Mouse (Mus musculus): Measurements from ENCODE around the gene Gm10961. TPM values are rescaled to one million over a fixed set of nuclear protein-coding genes. Genes with fewer than 3 reads are reported as not detected.
A peak's percentile ranks its signal among the peaks of the same experiment; 100 is the strongest.

Gm10961 gene
- polyA plus RNA-seq (2014; fragmentation: Nextera tagmentation; extraction: Ambion mirVana) = not detected in 2 replicates

GRCm38 (mm10) chr3:107630682-107631522 lies at the start of gene Gm10961:
Gene Gm10961 (plus strand): TSS chr3:107631322.
- Histone ChIP-seq H3K27me3 (ENCODE audit: control insufficient read depth, insufficient read depth, low read length) (no peaks in the 10 kb centered on the region), H3K36me3 (ENCODE audit: control insufficient read depth, insufficient read depth, low read length) (peaks cover 19% of the 10 kb centered on the region), H3K27ac (ENCODE audit: low read length) (peak within 1 kb of the TSS; percentile 86), H3K9ac (replicated peaks; ENCODE audit: low read depth, low read length) (peak within 1 kb of the TSS; percentile 71), H3K9me3 (ENCODE audit: control insufficient read depth, low read depth, low read length) (no peaks in the 10 kb centered on the region), H3K4me1 (ENCODE audit: control insufficient read depth, insufficient read depth, low read length) (0 out of 2 replicates have a peak, but pooled peaks cover 9% of the 10 kb centered on the region), H3K4me2 (replicated peaks; ENCODE audit: low read depth, low read length) (peak within 1 kb of the TSS; percentile 68), H3K4me3 (ENCODE audit: low read depth, low read length) (peak within 1 kb of the TSS; percentile 67)
- WGBS = under 1% methylated on average over 48 of the region's 48 CpGs
- ATAC-seq (ENCODE audit: insufficient number of reproducible peaks, insufficient read depth, low FRiP score, low read depth) = peak; percentile 55

- H3K4me2 ChIP-seq (replicated peaks; ENCODE audit: low read depth, low read length) = peak overlapping the region; percentile 42
- H3K9me3 ChIP-seq (ENCODE audit: control insufficient read depth, low read depth, low read length) = no peaks in the 10 kb centered on the region
- no peak overlapping the region for H3K9ac ChIP-seq (replicated peaks; ENCODE audit: low read depth, low read length)
- H3K36me3 ChIP-seq (ENCODE audit: control insufficient read depth, insufficient read depth, low read length) = no peaks in the 10 kb centered on the region
- no peak overlapping the region for H3K27ac ChIP-seq (ENCODE audit: low read length)
- 2% methylated on average over 18 of the region's 18 CpGs for WGBS
- peak overlapping the region; percentile 25; the same call in 1 of the 2 replicates for H3K4me3 ChIP-seq (ENCODE audit: low read depth, low read length)
- no peak for ATAC-seq (ENCODE audit: insufficient number of reproducible peaks, insufficient read depth, low FRiP score, low read depth)
- H3K27me3 ChIP-seq (ENCODE audit: control insufficient read depth, insufficient read depth, low read length) = peaks cover 63% of the 10 kb centered on the region
- H3K4me1 ChIP-seq (ENCODE audit: control insufficient read depth, insufficient read depth, low read length) = 0 out of 2 replicates have a peak, but pooled peaks cover 6% of the 10 kb centered on the region
Measured at GRCm38 (mm10) chr3:107582130-107582874, 48.8 kb upstream of the Gm10961 start.

- Histone ChIP-seq H3K27me3 (ENCODE audit: control insufficient read depth, insufficient read depth, low read length) (peaks cover 69% of the 10 kb centered on the region), H3K9me3 (ENCODE audit: control insufficient read depth, low read depth, low read length) (no peaks in the 10 kb centered on the region), H3K4me1 (ENCODE audit: control insufficient read depth, insufficient read depth, low read length) (0 out of 2 replicates have a peak, but pooled peaks cover 6% of the 10 kb centered on the region), H3K27ac (ENCODE audit: low read length) (no peak overlapping the region), H3K36me3 (ENCODE audit: control insufficient read depth, insufficient read depth, low read length) (no peaks in the 10 kb centered on the region), H3K4me3 (ENCODE audit: low read depth, low read length) (peak overlapping the region; percentile 25), H3K4me2 (replicated peaks; ENCODE audit: low read depth, low read length) (peak overlapping the region; percentile 42), H3K9ac (replicated peaks; ENCODE audit: low read depth, low read length) (no peak overlapping the region)
- ATAC-seq (ENCODE audit: insufficient number of reproducible peaks, insufficient read depth, low FRiP score, low read depth) = no peak
- under 1% methylated on average over 65 of the region's 65 CpGs for WGBS
Measured at GRCm38 (mm10) chr3:107582875-107583767, 48.0 kb upstream of the Gm10961 start.

- 0 out of 2 replicates have a peak, but pooled peaks cover 6% of the 10 kb centered on the region for H3K4me1 ChIP-seq (ENCODE audit: control insufficient read depth, insufficient read depth, low read length)
- no peaks in the 10 kb centered on the region for H3K36me3 ChIP-seq (ENCODE audit: control insufficient read depth, insufficient read depth, low read length)
- peaks cover 70% of the 10 kb centered on the region for H3K27me3 ChIP-seq (ENCODE audit: control insufficient read depth, insufficient read depth, low read length)
- no peaks in the 10 kb centered on the region for H3K9me3 ChIP-seq (ENCODE audit: control insufficient read depth, low read depth, low read length)
- 21% methylated on average over 1 of the region's 1 CpGs for WGBS
- H3K9ac ChIP-seq (replicated peaks; ENCODE audit: low read depth, low read length) = no peak overlapping the region
- no peak overlapping the region for H3K27ac ChIP-seq (ENCODE audit: low read length)
- no peak overlapping the region for H3K4me2 ChIP-seq (replicated peaks; ENCODE audit: low read depth, low read length)
- no peak overlapping the region for H3K4me3 ChIP-seq (ENCODE audit: low read depth, low read length)
- ATAC-seq (ENCODE audit: insufficient number of reproducible peaks, insufficient read depth, low FRiP score, low read depth) = no peak
Measured at GRCm38 (mm10) chr3:107583893-107584292, 47.2 kb upstream of the Gm10961 start.

- Histone ChIP-seq H3K27me3 (ENCODE audit: control insufficient read depth, insufficient read depth, low read length) (peaks cover 58% of the 10 kb centered on the region), H3K4me2 (replicated peaks; ENCODE audit: low read depth, low read length) (no peak overlapping the region), H3K36me3 (ENCODE audit: control insufficient read depth, insufficient read depth, low read length) (no peaks in the 10 kb centered on the region), H3K27ac (ENCODE audit: low read length) (no peak overlapping the region), H3K4me1 (ENCODE audit: control insufficient read depth, insufficient read depth, low read length) (0 out of 2 replicates have a peak, but pooled peaks cover 6% of the 10 kb centered on the region), H3K4me3 (ENCODE audit: low read depth, low read length) (no peak overlapping the region), H3K9ac (replicated peaks; ENCODE audit: low read depth, low read length) (no peak overlapping the region), H3K9me3 (ENCODE audit: control insufficient read depth, low read depth, low read length) (no peaks in the 10 kb centered on the region)
- WGBS = 66% methylated on average over 6 of the region's 6 CpGs
- no peak for ATAC-seq (ENCODE audit: insufficient number of reproducible peaks, insufficient read depth, low FRiP score, low read depth)
Measured at GRCm38 (mm10) chr3:107586504-107586903, 44.6 kb upstream of the Gm10961 start.

- no peak overlapping the region for H3K27ac ChIP-seq (ENCODE audit: low read length)
- no peak for ATAC-seq (ENCODE audit: insufficient number of reproducible peaks, insufficient read depth, low FRiP score, low read depth)
- H3K36me3 ChIP-seq (ENCODE audit: control insufficient read depth, insufficient read depth, low read length) = no peaks in the 10 kb centered on the region
- H3K9me3 ChIP-seq (ENCODE audit: control insufficient read depth, low read depth, low read length) = no peaks in the 10 kb centered on the region
- H3K27me3 ChIP-seq (ENCODE audit: control insufficient read depth, insufficient read depth, low read length) = peaks cover 50% of the 10 kb centered on the region
- no peak overlapping the region for H3K4me3 ChIP-seq (ENCODE audit: low read depth, low read length)
- 0 out of 2 replicates have a peak, but pooled peaks cover 3% of the 10 kb centered on the region for H3K4me1 ChIP-seq (ENCODE audit: control insufficient read depth, insufficient read depth, low read length)
- no peak overlapping the region for H3K9ac ChIP-seq (replicated peaks; ENCODE audit: low read depth, low read length)
- 29% methylated on average over 1 of the region's 1 CpGs for WGBS
- H3K4me2 ChIP-seq (replicated peaks; ENCODE audit: low read depth, low read length) = no peak overlapping the region
Measured at GRCm38 (mm10) chr3:107591612-107592011, 39.5 kb upstream of the Gm10961 start.

GRCm38 (mm10) chr3:107593632-107594031 lies 37.5 kb upstream of the Gm10961 start:
- H3K4me2 ChIP-seq (replicated peaks; ENCODE audit: low read depth, low read length) = no peak overlapping the region
- 0 out of 2 replicates have a peak, but pooled peaks cover 3% of the 10 kb centered on the region for H3K4me1 ChIP-seq (ENCODE audit: control insufficient read depth, insufficient read depth, low read length)
- H3K9ac ChIP-seq (replicated peaks; ENCODE audit: low read depth, low read length) = no peak overlapping the region
- H3K27me3 ChIP-seq (ENCODE audit: control insufficient read depth, insufficient read depth, low read length) = peaks cover 51% of the 10 kb centered on the region
- no peaks in the 10 kb centered on the region for H3K36me3 ChIP-seq (ENCODE audit: control insufficient read depth, insufficient read depth, low read length)
- no peak overlapping the region for H3K27ac ChIP-seq (ENCODE audit: low read length)
- WGBS = 22% methylated on average over 2 of the region's 2 CpGs
- H3K4me3 ChIP-seq (ENCODE audit: low read depth, low read length) = no peak overlapping the region
- no peak for ATAC-seq (ENCODE audit: insufficient number of reproducible peaks, insufficient read depth, low FRiP score, low read depth)
- H3K9me3 ChIP-seq (ENCODE audit: control insufficient read depth, low read depth, low read length) = no peaks in the 10 kb centered on the region
